Mouse (Mus musculus): ENCODE results near the gene Sgce. TPM values are rescaled to one million over a fixed set of nuclear protein-coding genes. Genes with fewer than 3 reads are reported as not detected.
"Not testable (repeated sequence)": the region's sequence is repeated elsewhere in the genome, so short reads cannot be mapped to it uniquely, and the experiment has no call there.

Sgce gene
- 59.7 and 65.7 TPM in 2 replicates for total RNA-seq (2021)
- long read RNA-seq, transcript Sgce-205 (11 exons, 1,696 nt), result major isoform, 29 of 45 reads
- long read RNA-seq, transcript Sgce-204 (12 exons, 1,776 nt), result minor isoform, 5 of 45 reads
- long read RNA-seq, partial matches to known transcripts, result 5 of 45 reads
- long read RNA-seq, other reads (novel, unspliced or antisense), result 3 of 45 reads

DNA sequence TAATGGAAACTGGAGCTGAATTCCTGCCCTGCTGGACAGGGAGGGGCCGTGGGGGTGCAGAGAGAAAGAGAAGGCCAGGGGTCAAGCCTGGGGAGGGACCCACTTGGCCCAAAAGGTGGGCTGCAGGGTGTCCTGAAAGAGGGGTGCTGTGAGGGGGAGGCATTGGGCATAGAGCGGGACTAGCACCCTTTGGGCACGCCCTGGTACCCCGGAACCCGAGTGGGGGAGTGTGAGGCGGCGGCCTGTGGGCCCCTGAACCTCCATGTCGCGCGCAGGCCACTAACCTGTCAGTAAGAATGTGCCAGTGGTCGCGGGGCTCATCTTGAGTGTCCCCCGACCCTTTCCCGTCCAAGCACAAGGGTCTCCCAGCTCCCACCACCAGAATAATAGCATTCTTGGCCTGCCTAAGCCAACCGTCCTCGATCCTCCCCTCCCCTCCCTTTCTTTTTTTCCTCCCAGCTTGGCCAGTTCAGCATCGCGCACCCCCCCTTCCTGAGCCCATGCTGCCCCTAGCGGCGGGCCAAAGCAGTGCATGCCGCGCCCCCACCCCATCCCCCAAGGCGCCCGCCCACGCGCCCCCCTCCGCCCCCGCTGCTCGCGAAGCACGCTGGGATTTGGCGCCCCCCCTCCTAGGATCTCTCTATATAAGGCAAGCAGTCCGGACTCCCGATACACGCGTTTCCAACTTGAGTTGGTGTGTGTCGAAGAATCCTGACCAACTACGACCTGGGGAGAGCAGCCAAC lies at the start of gene Sgce, which contains the start of gene Peg10:
Gene Sgce, minus strand, starts transcription at position 512 of the 744 bp plus-strand sequence.
Gene Peg10, plus strand, starts transcription at position 611 of the 744 bp plus-strand sequence.
- DNase-seq, result peak; percentile 85

DNA sequence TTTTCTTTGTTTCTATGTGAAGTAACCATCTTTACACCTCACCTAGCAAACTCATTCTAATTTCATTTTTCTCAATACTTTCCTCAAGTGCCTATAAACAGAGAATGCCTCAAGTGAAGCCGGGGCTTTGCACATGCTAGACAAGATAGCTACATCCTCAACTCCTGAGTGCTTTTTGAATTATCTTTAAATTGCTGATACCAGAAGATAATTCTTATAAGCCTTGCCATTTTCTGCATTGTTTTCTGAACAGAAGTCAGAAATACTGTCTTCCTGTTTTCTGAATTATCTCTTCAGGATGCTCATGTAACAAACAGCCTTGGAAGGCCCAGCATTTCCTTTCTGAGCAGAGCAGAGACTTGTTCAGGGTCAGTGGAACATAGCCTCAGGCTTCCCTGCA lies 49.3 kb upstream of the Sgce start:
- no peak for DNase-seq

DNA sequence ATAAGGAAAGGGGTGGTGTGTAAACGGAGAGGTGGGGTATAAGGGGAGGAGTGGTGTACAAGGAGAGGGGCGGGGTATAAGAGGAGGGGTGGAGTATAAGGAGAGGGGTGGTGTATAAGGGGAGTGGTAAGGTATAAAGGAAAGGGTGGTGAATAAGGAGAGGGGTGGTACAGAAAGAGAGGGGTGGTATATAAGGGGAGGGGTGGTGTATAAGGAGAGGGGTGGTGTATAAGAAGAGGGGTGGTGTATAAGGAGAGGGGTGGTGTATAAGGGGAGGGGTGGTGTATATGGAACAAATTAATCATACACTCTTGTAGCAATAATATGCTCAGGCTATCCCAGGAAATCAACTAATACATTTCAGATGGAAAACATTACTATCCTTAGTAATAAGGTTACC lies 15.2 kb upstream of the Sgce start:
- no peak for DNase-seq

DNA sequence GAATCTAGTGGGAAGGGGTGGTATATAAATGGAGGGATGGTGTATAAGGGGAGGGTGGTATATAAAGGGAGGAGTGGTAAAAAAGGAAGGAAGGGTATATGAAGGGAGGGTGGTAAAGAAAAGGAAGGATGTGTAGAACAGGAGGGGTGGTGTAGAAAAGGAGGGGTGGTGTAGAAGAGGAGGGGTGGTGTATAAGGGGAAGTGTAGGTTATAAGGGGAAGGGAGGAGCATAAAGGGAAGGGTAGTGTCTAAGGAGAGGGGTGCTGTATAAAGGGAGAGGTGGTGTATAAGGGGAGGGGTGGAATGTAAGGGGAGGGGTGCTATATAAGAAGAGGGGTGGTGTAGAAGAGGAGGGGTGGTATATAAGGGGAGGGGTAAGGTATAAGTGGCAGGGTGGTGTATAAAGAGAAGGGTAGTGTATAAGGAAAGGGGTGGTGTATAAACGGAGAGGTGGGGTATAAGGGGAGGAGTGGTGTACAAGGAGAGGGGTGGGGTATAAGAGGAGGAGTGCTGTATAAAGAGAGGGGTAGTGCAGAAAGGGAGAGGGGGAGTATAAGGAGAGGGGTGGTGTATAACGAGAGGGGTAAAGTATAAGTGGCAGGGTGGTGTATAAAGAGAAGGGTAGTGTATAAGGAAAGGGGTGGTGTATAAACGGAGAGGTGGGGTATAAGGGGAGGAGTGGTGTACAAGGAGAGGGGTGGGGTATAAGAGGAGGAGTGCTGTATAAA lies 14.6 kb upstream of the Sgce start:
- not testable (repeated sequence) for DNase-seq

DNA sequence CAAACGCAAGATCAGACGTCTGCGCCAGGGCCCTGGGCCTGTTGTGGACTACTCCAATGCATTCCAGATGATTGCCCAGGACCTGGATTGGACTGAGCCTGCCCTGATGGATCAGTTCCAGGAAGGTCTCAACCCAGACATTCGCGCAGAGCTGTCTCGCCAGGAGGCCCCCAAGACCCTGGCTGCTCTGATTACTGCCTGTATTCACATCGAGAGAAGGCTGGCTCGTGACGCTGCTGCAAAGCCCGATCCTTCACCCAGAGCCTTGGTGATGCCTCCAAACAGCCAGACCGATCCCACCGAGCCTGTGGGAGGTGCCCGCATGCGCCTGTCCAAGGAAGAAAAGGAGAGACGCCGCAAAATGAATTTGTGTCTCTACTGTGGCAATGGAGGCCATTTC lies 7.9 kb upstream of the Sgce start:
- peak; percentile 12 for DNase-seq

DNA sequence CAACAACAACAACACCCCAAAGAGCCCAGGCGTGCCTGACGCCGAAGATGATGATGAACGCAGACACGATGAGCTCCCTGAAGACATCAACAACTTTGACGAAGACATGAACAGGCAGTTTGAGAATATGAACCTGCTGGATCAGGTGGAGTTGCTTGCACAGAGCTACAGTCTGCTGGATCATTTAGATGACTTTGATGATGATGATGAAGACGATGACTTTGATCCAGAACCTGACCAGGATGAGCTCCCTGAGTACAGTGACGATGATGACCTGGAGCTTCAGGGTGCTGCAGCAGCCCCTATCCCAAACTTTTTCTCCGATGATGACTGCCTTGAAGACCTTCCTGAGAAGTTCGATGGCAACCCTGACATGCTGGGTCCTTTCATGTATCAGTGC lies 7.3 kb upstream of the Sgce start:
- no peak for DNase-seq

DNA sequence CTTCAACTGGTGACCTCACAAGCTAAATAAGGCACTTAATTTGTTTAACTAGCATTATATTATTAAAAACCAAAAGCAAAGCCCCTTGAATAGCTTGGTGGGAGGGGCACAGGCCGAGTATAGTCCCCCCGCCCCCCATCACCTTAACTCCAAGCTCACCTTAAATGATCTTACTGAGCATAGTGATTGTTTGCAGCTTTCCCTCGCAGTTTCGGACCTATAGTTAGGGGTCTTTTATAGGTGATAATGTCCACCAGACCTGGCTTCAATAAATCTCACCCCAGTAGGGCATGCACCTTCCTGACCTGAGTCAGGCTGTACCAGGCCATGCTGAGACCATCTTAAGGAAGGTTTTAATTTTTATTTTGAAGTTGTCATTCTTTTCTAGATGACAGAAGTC lies 4.3 kb upstream of the Sgce start:
- DNase-seq, result no peak

DNA sequence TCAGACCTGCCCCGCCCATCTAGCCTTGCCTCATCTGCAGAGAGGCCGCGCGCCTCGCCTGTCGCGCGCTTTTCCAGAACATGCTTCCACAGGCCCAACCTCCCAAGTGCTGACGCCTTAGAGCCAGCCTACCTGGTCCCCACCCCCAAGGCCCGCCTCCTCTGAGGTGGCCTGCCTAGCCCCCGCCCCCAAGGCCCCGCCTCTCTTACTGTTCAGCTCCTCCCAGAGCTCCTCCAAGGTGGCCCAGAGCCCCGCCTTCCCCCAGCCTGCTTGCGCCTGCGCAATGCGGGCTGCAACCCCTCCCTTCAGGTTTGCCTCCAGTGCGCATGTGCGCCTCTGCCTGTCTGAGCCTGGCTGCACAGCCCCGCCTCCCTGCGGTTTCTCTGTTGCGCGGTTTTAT lies 2.1 kb upstream of the Sgce start:
- peak; percentile 95 for DNase-seq

DNA sequence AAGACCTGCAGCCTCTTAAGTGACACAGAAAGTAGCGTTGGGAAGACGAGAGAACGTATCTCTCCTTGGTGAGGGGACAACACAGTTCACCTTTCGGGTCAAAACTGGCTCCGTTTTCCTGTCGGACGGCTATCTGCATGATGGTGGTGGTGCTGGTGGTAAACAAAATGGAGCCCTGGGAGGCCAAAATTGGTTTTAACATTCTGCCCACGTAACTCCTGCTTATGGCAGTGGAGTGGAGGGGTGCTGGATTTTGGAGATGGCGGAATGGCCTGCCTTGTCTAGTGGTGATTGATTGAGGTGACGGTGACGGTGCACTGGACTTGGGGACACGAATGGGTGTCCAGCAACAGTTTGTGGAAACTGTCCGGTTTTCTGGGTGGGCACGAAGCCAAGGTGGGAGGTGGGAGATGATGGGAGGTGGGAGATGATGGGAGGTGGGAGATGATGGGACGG lies 1.5 kb upstream of the Sgce start:
- peak; percentile 62 for DNase-seq

DNA sequence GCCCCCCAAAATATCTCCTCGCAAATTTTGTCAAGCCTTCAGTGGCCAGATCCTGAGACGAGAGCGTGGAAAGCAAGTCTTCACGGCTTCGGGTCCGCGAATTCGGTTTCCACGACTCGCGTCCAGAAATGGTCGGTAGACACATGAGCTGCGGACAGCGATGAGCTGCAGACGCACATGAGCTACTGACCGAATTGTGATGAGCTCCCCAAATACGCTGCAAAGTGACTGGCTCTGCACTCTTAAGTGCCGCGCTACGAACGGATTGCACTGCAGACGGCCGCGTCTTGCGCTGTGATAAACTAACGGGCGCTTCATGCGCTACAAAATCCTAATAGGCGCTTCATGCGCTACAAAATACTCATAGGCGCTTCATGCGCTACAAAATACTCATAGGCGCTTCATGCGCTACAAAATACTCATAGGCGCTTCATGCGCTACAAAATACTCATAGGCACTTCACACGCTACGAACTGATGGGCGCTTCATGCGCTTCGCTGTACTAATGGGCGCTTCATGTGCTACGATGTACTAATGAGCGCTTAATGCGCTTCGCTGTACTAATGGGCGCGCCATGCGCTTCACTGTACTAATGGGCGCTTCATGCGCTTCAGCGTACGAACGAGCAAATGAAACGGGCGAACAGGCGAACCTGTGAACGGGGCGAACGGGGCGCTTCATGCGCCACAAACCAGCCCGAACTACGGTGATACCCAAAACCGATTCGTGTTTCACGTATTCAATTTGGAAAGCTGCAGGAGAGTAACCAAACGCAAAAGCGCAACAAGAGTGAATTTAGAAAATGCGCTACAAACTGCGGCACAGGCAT lies 884 bp upstream of the Sgce start:
- DNase-seq, result peak; percentile 16

DNA sequence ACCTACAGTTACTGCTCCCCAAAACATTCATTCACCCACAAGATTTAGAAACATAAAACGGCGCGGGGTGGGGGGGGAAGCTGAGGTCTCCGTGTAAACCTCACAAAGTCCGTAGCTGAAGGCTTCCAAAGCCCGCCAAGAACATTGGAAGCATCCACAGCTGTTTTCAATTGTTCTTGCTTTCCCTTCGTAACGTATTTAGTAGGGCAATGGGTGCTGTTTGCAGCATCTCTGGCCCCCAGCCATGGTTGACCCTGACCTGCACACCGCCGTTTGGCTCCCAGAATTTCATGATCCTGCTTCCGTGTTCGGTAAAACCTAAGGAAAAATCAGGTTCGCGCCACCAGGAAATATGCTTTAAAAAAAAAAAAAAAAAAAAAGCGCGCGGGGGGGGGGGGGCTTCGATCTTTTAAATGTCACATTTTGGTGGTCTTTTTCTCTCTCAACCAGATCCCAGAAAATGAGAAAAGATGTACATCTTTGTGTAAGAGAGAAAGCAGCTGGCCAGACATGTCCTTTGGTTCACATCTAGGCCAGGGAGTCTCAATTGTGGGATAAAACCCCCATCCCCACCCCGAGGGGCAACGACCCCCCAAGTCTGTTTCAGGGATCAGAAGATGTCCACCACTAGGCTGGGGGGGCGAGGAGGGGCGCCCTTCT lies 841 bp downstream of the Sgce start:
- DNase-seq, result peak; percentile 65

DNA sequence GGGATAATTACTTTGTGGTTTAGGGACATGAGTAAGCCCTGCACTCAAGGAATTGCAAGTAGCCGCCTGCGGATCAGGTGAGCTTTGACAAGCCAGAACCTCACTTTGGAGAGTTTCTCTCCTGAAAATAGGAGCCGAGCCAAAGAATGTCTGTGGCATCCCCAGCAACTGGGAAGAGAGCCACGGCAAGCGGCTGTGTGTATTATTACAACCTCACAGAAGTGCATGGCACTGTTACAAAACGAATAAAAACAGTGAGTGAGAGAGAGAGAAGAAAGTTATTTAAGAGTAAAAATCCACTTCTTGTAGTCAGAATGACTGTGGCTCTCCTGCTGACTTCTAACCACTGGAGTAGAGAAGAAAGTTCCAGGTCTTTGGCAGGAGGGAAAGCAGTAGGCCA lies 6.5 kb downstream of the Sgce start:
- peak; percentile 33 for DNase-seq

DNA sequence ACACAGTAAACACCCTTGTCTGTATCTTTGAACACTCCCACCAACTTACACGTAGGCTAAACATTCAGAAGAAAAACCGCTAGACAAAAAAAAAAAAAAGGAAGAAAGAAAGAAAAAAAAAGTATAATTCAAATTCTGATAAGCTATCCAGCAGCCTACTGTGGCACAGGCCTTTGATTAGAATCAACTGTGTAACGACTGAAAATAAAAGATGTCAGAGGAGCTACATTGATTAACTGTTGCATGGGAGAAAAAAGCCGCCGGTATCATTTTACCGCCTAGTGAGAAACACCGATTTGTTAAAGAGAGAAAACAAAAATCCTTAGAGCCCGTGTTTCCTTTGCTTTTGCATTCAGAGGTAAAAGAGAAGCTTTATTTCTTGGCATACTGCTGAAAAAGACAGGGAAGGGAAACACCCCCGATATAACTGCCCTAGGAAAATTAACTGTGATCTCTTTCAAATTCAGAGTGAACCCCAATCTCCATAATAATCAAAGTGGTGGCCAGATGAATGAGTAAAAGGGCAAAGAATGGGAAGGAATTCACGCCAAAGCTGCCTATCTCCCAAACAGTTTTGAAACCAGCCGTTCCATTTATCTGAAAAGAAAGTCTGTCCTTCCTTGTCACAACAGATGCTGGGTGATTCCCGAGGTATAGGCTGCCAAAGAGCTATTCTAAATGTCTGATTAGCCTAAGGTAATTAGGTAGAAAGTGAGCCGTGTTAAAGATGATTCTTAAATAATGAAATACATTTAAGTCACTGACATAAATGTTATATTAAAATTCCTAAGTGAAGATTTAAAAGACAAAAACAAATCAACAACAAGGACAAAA lies 7.3 kb downstream of the Sgce start:
- no peak for DNase-seq

DNA sequence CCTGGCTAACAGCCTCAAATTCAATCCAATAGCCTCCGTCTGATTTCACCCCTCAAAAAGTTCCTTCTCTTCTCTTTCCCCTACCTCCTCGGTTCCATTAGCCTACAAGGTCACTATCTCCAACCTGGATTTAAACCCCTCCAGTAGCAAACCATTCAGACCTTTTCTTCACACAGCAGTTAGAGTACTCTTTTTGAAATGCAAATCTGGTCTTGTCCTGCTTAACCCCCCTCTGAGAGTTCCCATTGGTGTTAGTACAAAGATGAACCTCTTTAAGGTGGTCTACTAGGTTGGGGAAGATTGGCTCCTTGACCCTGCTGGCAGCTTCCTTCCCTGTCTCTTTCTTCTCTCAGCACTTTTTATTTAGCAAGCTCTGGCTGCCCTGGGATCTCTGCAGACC lies 8.3 kb downstream of the Sgce start:
- DNase-seq, result no peak

DNA sequence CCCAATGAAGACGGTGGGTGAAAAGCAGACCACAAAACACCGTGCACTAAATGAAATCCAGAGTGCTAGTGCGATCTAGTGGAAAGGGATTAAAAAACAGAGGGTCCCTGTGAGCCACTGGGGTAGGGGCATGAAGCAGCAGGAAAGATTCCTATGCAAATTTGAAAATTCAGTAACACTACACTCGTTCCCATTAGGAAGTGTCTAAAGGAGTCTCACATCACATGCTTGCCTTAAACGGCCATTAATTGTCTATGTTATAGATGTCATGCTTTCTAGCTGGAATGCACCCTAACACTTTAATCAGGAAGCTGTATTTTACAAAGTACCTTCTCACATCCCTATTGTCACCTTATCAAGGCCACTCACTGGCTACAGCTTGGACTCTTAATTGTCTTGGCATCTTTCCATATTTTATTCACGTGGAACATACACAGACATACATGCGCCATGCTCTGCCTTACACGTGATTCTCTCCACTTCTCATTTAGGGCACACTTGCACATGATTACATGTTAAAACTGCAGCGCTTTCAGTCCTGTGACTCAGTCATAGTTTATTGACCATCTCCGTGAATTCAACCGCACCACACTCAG lies 8.9 kb downstream of the Sgce start:
- no peak for DNase-seq

DNA sequence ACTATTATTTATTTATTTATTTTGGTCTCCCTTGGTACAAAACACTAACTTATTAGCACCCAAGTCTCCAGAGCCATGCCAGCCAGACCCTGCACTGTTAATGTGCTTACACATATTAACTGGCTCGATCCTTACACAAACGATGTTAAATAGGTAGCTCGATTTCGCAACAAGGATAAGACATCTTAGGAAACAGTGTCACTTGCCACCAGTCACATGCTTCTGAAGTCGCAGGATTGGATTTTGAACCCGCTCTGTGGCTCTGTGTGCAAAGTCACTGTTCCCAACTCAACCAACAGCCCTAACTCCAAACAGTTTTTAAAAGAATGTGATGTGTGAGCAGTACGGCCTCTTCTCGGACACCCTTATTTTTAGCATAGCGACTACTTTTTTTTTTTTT lies 10.6 kb downstream of the Sgce start:
- no peak for DNase-seq

DNA sequence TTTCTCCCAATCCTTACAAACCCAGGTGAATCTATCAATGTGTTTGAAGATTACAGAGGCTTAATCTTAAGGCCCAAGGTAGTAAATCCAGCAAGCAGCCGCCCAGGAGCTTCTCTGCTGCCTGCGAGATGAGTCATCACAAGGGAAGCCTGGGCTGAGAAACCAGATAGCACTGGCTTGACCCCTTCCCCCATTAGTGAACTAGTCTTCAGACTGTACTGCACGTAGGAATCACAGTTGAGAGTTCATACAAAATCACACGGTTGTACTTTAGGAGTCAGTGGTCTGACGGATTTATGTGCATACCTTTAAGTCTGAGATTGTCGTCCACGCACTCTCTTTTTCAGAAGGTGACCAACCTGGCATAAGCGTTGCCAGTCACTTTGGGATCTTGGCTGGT lies 13.8 kb downstream of the Sgce start:
- no peak for DNase-seq

DNA sequence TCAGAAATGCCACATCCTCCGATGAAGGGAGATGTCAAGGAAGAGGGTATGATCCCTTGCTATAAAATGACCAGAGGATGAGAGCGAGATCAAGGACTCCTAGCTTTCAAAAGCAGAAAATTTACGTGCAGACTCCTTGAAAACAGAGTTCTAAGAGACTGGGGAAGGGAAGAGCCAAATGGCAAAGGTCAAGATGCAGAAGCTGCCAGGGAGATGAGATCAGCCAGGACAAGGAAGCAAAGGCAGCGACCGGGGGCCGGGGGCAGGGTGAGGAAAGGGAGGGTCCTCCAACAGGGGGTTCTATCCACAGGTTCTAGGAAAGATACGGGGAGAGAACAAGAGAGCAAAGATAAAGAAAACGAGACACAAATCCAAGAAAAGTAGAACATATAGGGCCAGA lies 15.3 kb downstream of the Sgce start:
- no peak for DNase-seq

DNA sequence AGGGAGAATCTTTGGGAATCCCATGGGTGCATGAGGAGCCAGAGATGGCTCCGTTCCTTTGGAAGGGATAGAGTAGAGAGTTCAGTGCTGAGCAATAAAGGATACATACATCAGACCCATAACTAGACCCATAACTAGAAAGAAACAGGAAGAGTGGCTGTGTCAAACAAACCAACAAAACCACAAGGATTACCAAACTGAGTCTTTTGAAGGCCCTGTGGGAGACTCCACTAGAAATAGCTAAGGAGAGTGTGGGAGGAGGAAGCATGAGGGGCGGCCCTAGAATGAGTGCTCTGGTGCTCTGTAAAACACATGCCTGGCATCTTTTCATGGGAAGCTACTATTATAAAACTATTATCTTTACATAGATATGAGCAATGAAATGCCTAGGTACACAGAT lies 18.7 kb downstream of the Sgce start:
- DNase-seq, result no peak

DNA sequence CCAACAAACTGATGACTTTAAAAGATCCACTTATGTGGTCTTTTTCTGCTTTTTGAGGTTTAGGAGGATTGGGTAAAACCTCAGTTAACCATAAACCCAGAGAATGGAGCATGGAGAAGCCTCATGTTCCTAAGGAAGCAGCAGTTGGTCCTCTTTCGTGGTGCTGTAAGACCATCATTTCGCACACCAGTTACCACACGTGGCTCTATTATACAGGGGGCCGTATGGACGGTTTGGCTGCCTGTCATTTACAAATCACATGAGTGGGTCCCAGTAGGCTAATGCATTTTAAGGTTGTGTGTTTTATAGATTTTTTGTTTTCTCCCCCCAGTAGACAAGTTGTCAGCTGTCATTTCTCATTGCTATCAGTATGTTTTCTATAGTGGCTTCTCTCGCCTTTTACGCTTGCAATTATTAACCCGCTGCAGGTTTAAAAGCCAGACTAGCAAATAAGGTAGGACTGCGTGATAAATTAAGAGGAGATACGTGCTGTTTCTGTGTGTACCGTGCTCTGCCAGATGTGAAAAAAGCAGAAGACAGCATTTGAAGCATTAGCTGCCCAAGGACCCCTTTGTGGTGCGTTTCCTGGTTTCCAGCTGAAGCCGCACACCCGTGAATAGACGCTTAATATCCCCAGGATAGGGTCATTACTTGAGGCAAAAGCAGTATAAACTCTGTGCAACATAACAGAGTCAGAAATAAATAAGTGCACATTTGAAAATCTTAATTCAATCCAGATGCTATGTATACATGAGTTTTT lies 22.8 kb downstream of the Sgce start:
- DNase-seq, result no peak

Measured in adrenal gland, postnatal 25 days (tissue).